Mouse (Mus musculus): ENCODE measurements around the gene Celf2.

Celf2 gene

DNA sequence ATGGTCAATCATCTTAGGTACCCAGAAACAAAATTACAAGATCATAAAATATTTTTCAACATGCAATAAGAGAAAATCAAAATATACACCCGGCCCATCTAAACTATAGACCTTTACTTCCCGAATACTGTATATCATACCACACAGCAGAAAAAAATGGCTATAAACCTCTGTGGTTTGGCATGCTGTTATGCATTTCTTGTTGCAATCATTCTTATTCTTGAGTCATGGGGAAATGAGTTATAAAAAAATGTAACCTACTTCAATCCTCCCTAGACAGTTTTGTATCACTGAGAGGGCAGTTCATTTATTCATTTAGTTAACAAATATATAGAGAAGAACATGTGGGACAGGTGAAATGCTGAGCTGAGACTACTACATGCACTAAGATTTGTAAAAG, 291.3 kb downstream of the Celf2 start:
- DNase-seq (ENCODE audit: low read depth in 2 of 2, low spot score in 2 of 2): no peak

DNA sequence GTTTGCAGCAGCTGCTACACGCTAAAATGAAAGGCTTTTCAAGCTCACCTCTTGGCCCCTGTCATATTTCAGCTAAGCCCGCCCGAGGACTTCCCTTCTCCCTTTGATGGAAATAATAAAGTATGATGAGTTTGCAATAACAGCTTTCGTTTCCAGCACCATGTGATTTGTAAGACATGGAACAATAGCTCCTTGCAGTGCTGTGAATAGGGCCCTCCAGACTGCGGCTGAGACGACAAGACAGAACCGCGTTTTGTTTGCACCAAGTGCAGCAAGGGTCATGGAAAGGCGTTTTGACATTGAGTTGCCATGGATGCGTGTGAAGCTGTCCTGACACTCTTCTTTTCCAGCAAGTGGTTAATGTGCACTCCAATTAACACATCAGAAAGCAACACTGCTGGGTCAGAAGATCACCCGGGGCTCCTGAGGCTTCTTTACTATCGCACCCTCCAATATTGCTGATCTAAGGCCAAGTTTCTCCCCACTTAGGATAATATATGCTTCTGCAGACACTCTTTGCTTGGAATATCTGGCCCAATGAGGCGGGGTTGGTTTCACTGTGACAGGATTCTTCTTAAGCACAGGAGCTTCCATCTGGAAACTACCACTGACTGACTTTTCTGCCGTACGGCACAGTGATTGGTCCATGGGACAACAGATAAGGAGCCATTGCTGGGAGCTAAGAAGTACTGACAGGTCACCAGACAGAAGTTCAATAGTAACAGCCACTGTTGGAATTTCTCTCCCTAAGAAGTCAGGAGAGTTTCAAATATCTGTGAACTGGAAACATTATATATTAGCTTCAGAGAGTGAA, 301.5 kb downstream of the Celf2 start:
- no peak for DNase-seq (ENCODE audit: low read depth in 2 of 2, low spot score in 2 of 2)

DNA sequence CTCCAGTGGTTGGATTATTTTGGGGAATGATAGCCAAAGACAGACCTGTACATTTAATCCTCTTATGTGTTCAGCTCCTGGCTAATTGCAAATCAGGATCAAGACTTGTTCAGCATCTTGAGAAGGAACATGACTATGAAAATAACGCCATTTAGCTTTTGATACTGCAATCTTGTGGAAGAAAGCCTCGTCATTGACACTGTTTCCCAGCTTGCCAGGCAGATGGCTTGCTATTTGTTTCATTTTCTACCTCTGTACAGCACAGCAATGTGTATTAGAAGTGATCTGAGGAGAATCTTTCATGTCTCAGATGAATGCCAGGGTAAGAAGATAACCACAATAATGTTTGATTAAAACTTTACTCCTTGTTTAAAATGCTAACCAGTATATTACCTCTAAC, 315.9 kb downstream of the Celf2 start:
- DNase-seq (ENCODE audit: low read depth in 2 of 2, low spot score in 2 of 2): no peak

DNA sequence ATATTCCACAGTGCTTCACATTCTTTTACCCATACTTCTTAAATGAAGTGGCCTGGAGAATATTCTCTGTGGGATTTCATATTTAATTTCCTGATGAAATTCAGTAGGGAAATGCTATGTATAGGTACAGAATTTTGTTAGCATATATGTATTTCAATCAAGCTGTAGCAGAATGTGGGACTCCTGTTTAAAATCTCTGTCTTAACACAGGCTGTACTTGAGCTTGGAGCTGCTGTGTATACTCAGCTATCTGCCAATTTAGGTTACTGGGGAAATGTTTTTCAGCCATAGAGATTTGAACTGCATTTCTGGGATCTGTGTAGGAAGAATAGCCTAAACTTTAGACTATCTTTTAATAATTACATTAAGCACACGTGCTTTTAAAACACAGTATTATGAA, 330.2 kb downstream of the Celf2 start:
- DNase-seq (ENCODE audit: low read depth in 2 of 2, low spot score in 2 of 2): no peak

- DNase-seq (ENCODE audit: low read depth in 2 of 2, low spot score in 2 of 2): no peak
These were observed 335.9 kb downstream of the Celf2 start for GRCm38 (mm10) chr2:7173271-7174064.

DNA sequence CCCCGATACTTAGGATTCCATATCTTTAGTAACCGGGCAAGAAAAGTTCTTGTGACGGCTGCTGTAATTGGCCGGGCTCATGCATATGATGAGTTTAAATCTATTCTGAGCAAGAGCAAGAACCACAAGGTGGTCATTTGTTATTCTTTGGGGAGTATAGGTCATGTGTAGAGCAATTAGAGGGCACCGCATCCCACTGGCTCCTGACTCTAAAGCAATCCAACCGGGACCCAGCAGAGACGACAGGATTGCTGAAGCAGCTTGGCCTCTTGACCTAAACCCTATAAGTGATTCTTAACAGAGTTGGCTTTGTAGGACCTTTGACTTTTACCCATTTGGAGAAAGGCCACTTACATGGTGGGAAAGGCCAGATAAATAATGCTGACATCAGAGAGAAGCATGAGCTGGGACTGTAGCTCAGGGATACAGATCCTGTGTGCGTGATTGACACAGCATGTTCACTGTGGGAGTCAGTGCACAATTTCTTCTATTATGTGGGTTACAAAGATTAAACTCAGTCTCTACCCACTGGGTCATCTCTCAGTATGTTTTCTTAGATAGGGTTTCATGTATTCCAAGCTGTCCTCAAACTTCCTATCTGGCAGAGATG, 338.2 kb downstream of the Celf2 start:
- DNase-seq (ENCODE audit: low read depth in 2 of 2, low spot score in 2 of 2): no peak

DNA sequence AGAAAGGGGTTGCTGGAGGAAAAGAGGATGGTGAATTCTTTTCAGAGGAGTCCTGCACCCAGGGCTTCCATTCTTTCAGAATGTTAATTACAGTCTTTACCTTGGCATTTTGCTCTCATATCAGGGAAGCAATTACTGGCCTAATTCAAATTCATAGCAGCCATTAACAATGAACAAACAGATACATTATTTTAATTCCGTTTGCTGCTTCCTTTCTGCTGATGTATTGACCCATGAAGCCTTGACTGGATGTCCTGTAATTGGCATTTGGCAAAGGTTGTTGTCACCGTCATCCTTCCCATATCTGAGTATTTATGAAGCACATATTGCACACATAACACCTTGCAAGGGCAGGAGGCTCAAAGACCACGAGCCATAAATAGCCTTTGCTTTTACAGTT, 343.6 kb downstream of the Celf2 start:
- DNase-seq (ENCODE audit: low read depth in 2 of 2, low spot score in 2 of 2): no peak

GRCm38 (mm10) chr2:7160108-7160507, 349.3 kb downstream of the Celf2 start:
- no peak for DNase-seq (ENCODE audit: low read depth in 2 of 2, low spot score in 2 of 2)

GRCm38 (mm10) chr2:7147303-7147702, 362.1 kb downstream of the Celf2 start:
- no peak for DNase-seq (ENCODE audit: low read depth in 2 of 2, low spot score in 2 of 2)

GRCm38 (mm10) chr2:7145541-7146043, 363.8 kb downstream of the Celf2 start:
- DNase-seq (ENCODE audit: low read depth in 2 of 2, low spot score in 2 of 2): no peak

- no peak for DNase-seq (ENCODE audit: low read depth in 2 of 2, low spot score in 2 of 2)
These were observed 364.5 kb downstream of the Celf2 start for GRCm38 (mm10) chr2:7144871-7145270.

- no peak for DNase-seq (ENCODE audit: low read depth in 2 of 2, low spot score in 2 of 2)
These were observed 386.0 kb downstream of the Celf2 start for GRCm38 (mm10) chr2:7123366-7123765.

DNA sequence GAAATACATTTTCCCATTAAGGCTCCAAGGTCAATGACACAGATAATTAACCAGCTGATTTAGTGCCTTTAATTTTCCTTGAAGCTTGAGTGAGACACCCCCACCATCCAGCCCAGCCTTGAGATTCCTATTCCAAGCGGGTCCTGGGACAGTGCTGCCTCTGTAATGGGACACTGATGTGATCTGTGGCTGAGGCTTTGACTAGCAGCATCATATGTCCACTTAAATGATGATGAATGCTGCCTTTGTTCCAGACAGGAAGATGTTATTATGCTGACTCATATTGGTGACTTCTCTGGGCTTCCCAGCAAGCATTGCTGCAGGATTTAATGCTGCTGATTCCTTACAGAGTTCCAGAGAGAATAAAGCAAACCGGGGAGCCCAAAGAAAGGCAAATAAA, 393.6 kb downstream of the Celf2 start:
- no peak for DNase-seq (ENCODE audit: low read depth in 2 of 2, low spot score in 2 of 2)

DNA sequence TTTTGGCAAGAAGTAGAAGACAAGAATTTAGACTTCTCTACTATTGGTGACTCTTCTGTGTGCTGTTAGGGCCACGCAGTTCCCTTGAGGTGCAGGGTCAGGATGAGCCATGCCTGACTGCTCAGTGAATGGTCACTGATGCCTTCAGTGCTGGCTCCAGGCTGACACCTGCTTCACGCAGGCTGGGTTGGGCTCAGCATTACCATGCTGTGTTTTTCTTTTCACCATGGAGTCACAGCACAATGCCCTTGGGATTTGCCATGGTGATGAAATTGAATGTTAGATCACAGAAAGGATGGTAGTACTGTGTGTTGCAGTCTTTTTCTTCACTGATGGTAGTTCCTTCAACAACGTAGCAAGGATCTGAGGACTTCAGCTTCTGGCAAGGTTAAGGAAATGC, 394.2 kb downstream of the Celf2 start:
- no peak for DNase-seq (ENCODE audit: low read depth in 2 of 2, low spot score in 2 of 2)

DNA sequence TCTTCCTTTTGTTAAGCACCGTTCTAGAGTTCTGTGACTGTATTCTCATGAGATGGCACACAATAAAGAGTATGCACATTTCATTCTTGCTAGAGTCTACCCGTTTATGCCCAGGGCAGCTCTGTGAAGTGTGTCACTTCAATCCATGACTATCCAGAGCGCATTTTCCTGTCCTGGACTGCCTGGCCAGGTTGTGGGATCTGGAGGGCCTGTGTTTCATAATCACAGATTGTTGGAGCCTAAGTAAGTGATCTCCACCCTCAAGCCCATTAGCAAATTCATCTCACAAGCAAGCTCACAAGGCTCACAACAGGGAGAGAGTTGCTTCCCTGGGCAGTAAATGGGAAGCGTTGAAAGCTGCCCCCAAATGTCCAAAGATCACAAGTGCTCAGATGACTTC, 395.6 kb downstream of the Celf2 start:
- DNase-seq (ENCODE audit: low read depth in 2 of 2, low spot score in 2 of 2): no peak

DNA sequence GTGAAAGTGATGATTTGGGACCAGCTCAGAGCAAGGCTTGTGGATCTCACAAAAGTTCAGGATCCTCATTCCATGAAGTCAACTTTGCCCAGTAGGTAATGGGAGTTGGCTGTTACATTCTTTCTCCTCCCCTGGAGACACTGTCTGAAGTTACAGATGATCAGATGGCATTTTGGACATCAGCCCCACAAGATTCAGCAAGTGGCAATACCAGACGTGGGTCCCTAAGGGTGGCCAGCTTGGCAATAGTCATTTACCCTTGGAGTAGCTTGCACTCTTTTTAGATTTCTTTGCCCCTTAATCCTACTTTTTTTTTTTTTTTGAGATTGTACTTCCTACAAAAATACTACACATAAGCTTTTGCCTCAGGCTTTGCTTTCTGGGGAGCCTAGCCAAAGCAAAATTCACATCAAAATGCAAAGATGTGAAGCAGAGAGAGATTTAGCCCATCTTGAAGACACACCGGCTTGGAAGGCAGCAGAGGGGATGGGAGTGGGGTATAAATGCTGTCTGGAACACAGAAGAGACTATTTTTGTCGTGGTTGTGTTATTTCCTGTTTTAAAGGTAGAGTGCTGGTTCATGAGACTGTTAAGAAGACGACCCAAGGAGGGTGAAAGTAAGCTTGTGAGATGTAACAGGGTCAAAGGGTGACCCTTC, 397.1 kb downstream of the Celf2 start:
- no peak for DNase-seq (ENCODE audit: low read depth in 2 of 2, low spot score in 2 of 2)

- no peak for DNase-seq (ENCODE audit: low read depth in 2 of 2, low spot score in 2 of 2)
These were observed 415.9 kb downstream of the Celf2 start for GRCm38 (mm10) chr2:7093414-7093813.

- DNase-seq (ENCODE audit: low read depth in 2 of 2, low spot score in 2 of 2): no peak
These were observed 416.7 kb downstream of the Celf2 start for GRCm38 (mm10) chr2:7092641-7093040.

- no peak for DNase-seq (ENCODE audit: low read depth in 2 of 2, low spot score in 2 of 2)
These were observed 418.9 kb downstream of the Celf2 start for GRCm38 (mm10) chr2:7090496-7090895.

DNA sequence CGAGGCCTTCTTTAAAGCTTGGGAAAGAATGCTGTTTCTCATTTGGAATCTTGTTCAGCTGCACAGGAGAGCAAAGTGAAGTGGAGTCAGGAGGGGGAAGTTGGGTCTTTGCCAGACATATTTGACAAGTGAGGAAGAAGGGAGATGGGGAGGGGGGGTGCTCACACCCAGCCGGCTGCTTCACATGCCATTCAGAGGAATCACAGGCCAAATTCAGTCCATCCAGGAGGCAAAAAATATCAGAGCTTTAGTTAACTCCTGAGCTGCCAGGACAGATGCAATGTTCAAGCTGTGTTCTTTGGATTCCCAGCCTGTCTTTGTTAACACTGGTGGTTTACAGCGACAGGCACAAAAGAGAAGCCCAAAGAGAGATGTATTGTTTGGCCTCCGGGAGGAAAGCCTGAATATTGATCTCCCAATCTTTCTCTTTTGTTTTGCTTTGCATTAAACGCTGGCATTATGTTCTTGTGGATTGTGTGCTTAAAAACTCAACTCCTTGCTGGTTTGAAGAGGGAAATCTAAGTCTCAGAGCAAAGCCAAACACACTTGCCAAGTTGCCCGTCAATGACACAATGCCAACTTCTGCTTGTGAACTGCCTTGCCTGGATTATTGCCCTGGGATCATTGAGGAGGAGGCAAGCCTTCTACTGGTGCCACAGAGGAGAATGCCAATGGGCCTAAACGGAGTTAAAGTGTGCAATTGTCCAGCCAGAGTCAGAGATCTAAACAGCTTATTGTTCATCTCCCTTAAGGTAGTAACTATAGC, 420.1 kb downstream of the Celf2 start:
- DNase-seq (ENCODE audit: low read depth in 2 of 2, low spot score in 2 of 2): no peak

DNA sequence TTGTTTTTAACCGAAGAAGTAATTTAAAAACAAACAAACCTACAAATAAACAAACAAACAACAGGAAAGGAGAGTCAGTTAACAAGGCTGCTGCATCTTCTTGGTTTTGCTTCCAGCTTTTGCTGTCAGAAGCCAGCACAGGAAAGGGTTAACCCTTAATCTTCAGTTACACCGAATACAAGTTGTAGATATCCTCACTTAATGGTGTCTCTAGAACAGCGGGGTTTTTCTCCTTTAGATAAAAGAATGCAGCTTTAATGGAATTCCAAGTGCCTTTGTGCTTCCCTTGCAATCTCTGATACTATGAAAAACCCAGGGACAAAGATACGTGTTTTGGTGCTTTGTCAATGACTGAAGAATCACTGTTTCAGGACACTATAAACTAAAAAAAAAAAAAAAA, 420.8 kb downstream of the Celf2 start:
- no peak for DNase-seq (ENCODE audit: low read depth in 2 of 2, low spot score in 2 of 2)
